ENCODE assay signal across 8 mouse cellular contexts in genomic region chrX:94366670-94367241, GRCm38 (mm10). TPM values are rescaled to one million over a fixed set of nuclear protein-coding genes. Genes with fewer than 3 reads are reported as not detected.
DNase-seq lines count a peak whose midpoint lies in the region; ATAC-seq lines count a peak whose summit lies in the region.

Gene Fam90a1b (minus strand): TSS chrX:94366777.
Gene Apoo (plus strand): TSS chrX:94367117.

- peak; percentile 94 for ATAC-seq in megakaryocyte progenitor cell, adult 5-6 weeks (replicated peaks; ENCODE audit: poor library complexity)

- DNase-seq in adipocyte (ENCODE audit: low spot score): peak; percentile 96
- peak; percentile 96 for DNase-seq in embryo, embryonic 10 days (ENCODE audit: low spot score)
- peak; percentile 92 for DNase-seq in gastrocnemius, postnatal 10 days
- DNase-seq in induced T-regulatory cell, adult 2 months (ENCODE audit: low read depth): peak; percentile 95
- peak; percentile 97 to 98 for DNase-seq in left cerebral cortex, adult 9 months (ENCODE audit: low spot score in 2 of 2)
- peak; percentile 96 for DNase-seq in right cerebral cortex, postnatal 14 days
- peak; percentile 92 to 95 for DNase-seq in urinary bladder, postnatal 36 days (ENCODE audit: low spot score in 2 of 2)

RNA-seq across cellular contexts. Expression of gene Fam90a1b, which starts in this region (rescaled TPM):
- total RNA-seq in gastrocnemius, postnatal 10 days (2021): under 1 TPM in 1 of 2 experiments, not detected in 1; 0.14 TPM
- total RNA-seq in megakaryocyte progenitor cell, adult 5-6 weeks (2015): not detected in 2 replicates
- not detected in 2 replicates for total RNA-seq in megakaryocyte progenitor cell, adult 5-6 weeks (2017)

RNA-seq across cellular contexts. Expression of gene Apoo, which starts in this region (rescaled TPM):
- total RNA-seq in gastrocnemius, postnatal 10 days (2021): 100 to 1,000 TPM; 122 to 171 TPM
- total RNA-seq in megakaryocyte progenitor cell, adult 5-6 weeks (2015): 41.3 and 41.5 TPM in 2 replicates
- 20.8 and 21.5 TPM in 2 replicates for total RNA-seq in megakaryocyte progenitor cell, adult 5-6 weeks (2017)

Comparison
In these comparisons a context has a peak if more than half of its experiments do, and no peak if none do; other contexts are left out.
1. Peak in every context shown above with its lines: DNase-seq and ATAC-seq.